Mouse (Mus musculus) cerebellum, postnatal 10 days (tissue): ENCODE data around the gene Kif5c.
A peak's percentile ranks its signal among the peaks of the same experiment; 100 is the strongest.

Experiments
- DNase-seq, 2 experiments: peaks; one replicate each; pipeline ENCODE4 v3.0.0; 2021; ENCODE audit warnings: mixed read lengths in 2 of 2

Gene Kif5c

GRCm38 (mm10) chr2:49672501-49672874 lies 53.4 kb downstream of the Kif5c start:
- peak; percentile 85 to 90 for DNase-seq

- DNase-seq, result peak; percentile 75 to 78
Measured at GRCm38 (mm10) chr2:49676020-49676419, 56.9 kb downstream of the Kif5c start.

- DNase-seq, result no peak
Measured at GRCm38 (mm10) chr2:49678386-49678785, 59.3 kb downstream of the Kif5c start.

GRCm38 (mm10) chr2:49679135-49679964 lies 60.3 kb downstream of the Kif5c start:
- no peak for DNase-seq

GRCm38 (mm10) chr2:49682754-49683153 lies 63.7 kb downstream of the Kif5c start:
- no peak for DNase-seq

GRCm38 (mm10) chr2:49684808-49685207 lies 65.7 kb downstream of the Kif5c start:
- no peak for DNase-seq

GRCm38 (mm10) chr2:49690421-49690826 lies 71.3 kb downstream of the Kif5c start:
- no peak for DNase-seq

- DNase-seq, result peak in 1 of 2 experiments; percentile 25
Measured at GRCm38 (mm10) chr2:49691441-49691840, 72.3 kb downstream of the Kif5c start.

- DNase-seq, result no peak
Measured at GRCm38 (mm10) chr2:49694727-49695126, 75.6 kb downstream of the Kif5c start.

- DNase-seq, result no peak
Measured at GRCm38 (mm10) chr2:49695461-49695860, 76.4 kb downstream of the Kif5c start.

- DNase-seq, result no peak
Measured at GRCm38 (mm10) chr2:49698851-49699250, 79.8 kb downstream of the Kif5c start.

- no peak for DNase-seq
Measured at GRCm38 (mm10) chr2:49700176-49700971, 81.3 kb downstream of the Kif5c start.

GRCm38 (mm10) chr2:49710223-49710622 lies 91.1 kb downstream of the Kif5c start:
- DNase-seq, result peak; percentile 61 to 65

GRCm38 (mm10) chr2:49711693-49712092 lies 92.6 kb downstream of the Kif5c start:
- no peak for DNase-seq

GRCm38 (mm10) chr2:49712336-49712887 lies 93.3 kb downstream of the Kif5c start:
- peak; percentile 39 to 40 for DNase-seq

- no peak for DNase-seq
Measured at GRCm38 (mm10) chr2:49716490-49716889, 97.4 kb downstream of the Kif5c start.

GRCm38 (mm10) chr2:49717437-49718116 lies 98.5 kb downstream of the Kif5c start:
- no peak for DNase-seq

GRCm38 (mm10) chr2:49718492-49718891 lies 99.4 kb downstream of the Kif5c start:
- no peak for DNase-seq

GRCm38 (mm10) chr2:49718935-49719850 lies 100.1 kb downstream of the Kif5c start:
- DNase-seq, result no peak

- no peak for DNase-seq
Measured at GRCm38 (mm10) chr2:49719854-49720253, 100.8 kb downstream of the Kif5c start.

GRCm38 (mm10) chr2:49720343-49720742 lies 101.2 kb downstream of the Kif5c start:
- DNase-seq, result no peak

- no peak for DNase-seq
Measured at GRCm38 (mm10) chr2:49722331-49722730, 103.2 kb downstream of the Kif5c start.
